Mouse (Mus musculus): ENCODE measurements around the gene Cldn6. TPM values are rescaled to one million over a fixed set of nuclear protein-coding genes. Genes with fewer than 3 reads are reported as not detected.
A peak's percentile ranks its signal among the peaks of the same experiment; 100 is the strongest.

Cldn6 gene
- total and polyA plus RNA-seq, 2 experiments, result 0.46 TPM; not detected in 1

GRCm38 (mm10) chr17:23672761-23673160 is 6.3 kb upstream of the Cldn6 start:
- no peaks in the 10 kb centered on the region for H3K36me3 ChIP-seq (ENCODE audit: control insufficient read depth, insufficient read depth, low read length)
- no peak overlapping the region; the same call in 1 of the 2 replicates for H3K4me3 ChIP-seq (ENCODE audit: insufficient read depth, low read depth, low read length)
- 37% methylated on average over 3 of the region's 3 CpGs for WGBS
- no peaks in the 10 kb centered on the region for H3K27me3 ChIP-seq (ENCODE audit: control insufficient read depth, insufficient read depth, low read length)
- TF ChIP-seq POLR2A (IDR thresholded peaks at IDR 0.05; ENCODE audit: extremely low read depth, insufficient read depth, low read length) (no peak), CTCF (IDR thresholded peaks at IDR 0.05; ENCODE audit: low read depth, low read length) (no peak)
- DNase-seq (ENCODE audit: extremely low read depth, low read depth, low spot score), result no peak
- H3K4me1 ChIP-seq (ENCODE audit: control insufficient read depth, insufficient read depth, low read length), result peaks cover 12% of the 10 kb centered on the region
- no peak overlapping the region for H3K27ac ChIP-seq (replicated peaks; ENCODE audit: insufficient read depth, low read depth, low read length)
- no peak overlapping the region for H3K9ac ChIP-seq (ENCODE audit: low read depth, low read length)
- no peaks in the 10 kb centered on the region for H3K79me2 ChIP-seq (ENCODE audit: control insufficient read depth, insufficient read depth, low read length)

- Histone ChIP-seq H3K36me3 (ENCODE audit: control insufficient read depth, insufficient read depth, low read length) (no peaks in the 10 kb centered on the region), H3K4me3 (ENCODE audit: insufficient read depth, low read depth, low read length) (peak within 1 kb of the TSS; percentile 59), H3K27ac (replicated peaks; ENCODE audit: insufficient read depth, low read depth, low read length) (peak within 1 kb of the TSS; percentile 77), H3K4me1 (ENCODE audit: control insufficient read depth, insufficient read depth, low read length) (peaks cover 12% of the 10 kb centered on the region), H3K9ac (ENCODE audit: low read depth, low read length) (peak within 1 kb of the TSS; percentile 74), H3K27me3 (ENCODE audit: control insufficient read depth, insufficient read depth, low read length) (no peaks in the 10 kb centered on the region), H3K79me2 (ENCODE audit: control insufficient read depth, insufficient read depth, low read length) (no peaks in the 10 kb centered on the region)
- TF ChIP-seq POLR2A (IDR thresholded peaks at IDR 0.05; ENCODE audit: extremely low read depth, insufficient read depth, low read length) (peak; percentile 41), CTCF (IDR thresholded peaks at IDR 0.05; ENCODE audit: low read depth, low read length) (no peak)
- under 1% methylated on average over 45 of the region's 45 CpGs for WGBS
- peak; percentile 98 for DNase-seq (ENCODE audit: extremely low read depth, low read depth, low spot score)
Observed at GRCm38 (mm10) chr17:23673424-23674073, 5.5 kb upstream of the Cldn6 start, which contains the start of the genes Hcfc1r1 and Thoc6. Hcfc1r1 (plus strand) TSS chr17:23673596. Thoc6 (minus strand) TSS chr17:23673882.

- 38% methylated on average over 9 of the region's 9 CpGs for WGBS
- TF ChIP-seq POLR2A (IDR thresholded peaks at IDR 0.05; ENCODE audit: extremely low read depth, insufficient read depth, low read length) (no peak), CTCF (IDR thresholded peaks at IDR 0.05; ENCODE audit: low read depth, low read length) (no peak)
- Histone ChIP-seq H3K79me2 (ENCODE audit: control insufficient read depth, insufficient read depth, low read length) (no peaks in the 10 kb centered on the region), H3K27ac (replicated peaks; ENCODE audit: insufficient read depth, low read depth, low read length) (peak overlapping the region; percentile 59), H3K4me3 (ENCODE audit: insufficient read depth, low read depth, low read length) (peak overlapping the region; percentile 59), H3K27me3 (ENCODE audit: control insufficient read depth, insufficient read depth, low read length) (0 out of 2 replicates have a peak, but pooled peaks cover under 1% of the 10 kb centered on the region), H3K9ac (ENCODE audit: low read depth, low read length) (peak overlapping the region; percentile 74), H3K4me1 (ENCODE audit: control insufficient read depth, insufficient read depth, low read length) (peaks cover 12% of the 10 kb centered on the region), H3K36me3 (ENCODE audit: control insufficient read depth, insufficient read depth, low read length) (no peaks in the 10 kb centered on the region)
- peak; percentile 18 for DNase-seq (ENCODE audit: extremely low read depth, low read depth, low spot score)
Observed at GRCm38 (mm10) chr17:23674271-23674952, 4.6 kb upstream of the Cldn6 start.

GRCm38 (mm10) chr17:23675127-23675526 is 3.9 kb upstream of the Cldn6 start:
- Histone ChIP-seq H3K36me3 (ENCODE audit: control insufficient read depth, insufficient read depth, low read length) (no peaks in the 10 kb centered on the region), H3K27ac (replicated peaks; ENCODE audit: insufficient read depth, low read depth, low read length) (no peak overlapping the region), H3K9ac (ENCODE audit: low read depth, low read length) (no peak overlapping the region), H3K27me3 (ENCODE audit: control insufficient read depth, insufficient read depth, low read length) (peaks cover 4% of the 10 kb centered on the region; the same call in 1 of the 2 replicates), H3K4me1 (ENCODE audit: control insufficient read depth, insufficient read depth, low read length) (peaks cover 12% of the 10 kb centered on the region), H3K4me3 (ENCODE audit: insufficient read depth, low read depth, low read length) (no peak overlapping the region), H3K79me2 (ENCODE audit: control insufficient read depth, insufficient read depth, low read length) (no peaks in the 10 kb centered on the region)
- DNase-seq (ENCODE audit: extremely low read depth, low read depth, low spot score), result no peak
- 38% methylated on average over 5 of the region's 5 CpGs for WGBS
- TF ChIP-seq CTCF (IDR thresholded peaks at IDR 0.05; ENCODE audit: low read depth, low read length) (no peak), POLR2A (IDR thresholded peaks at IDR 0.05; ENCODE audit: extremely low read depth, insufficient read depth, low read length) (no peak)

- Histone ChIP-seq H3K36me3 (ENCODE audit: control insufficient read depth, insufficient read depth, low read length) (no peaks in the 10 kb centered on the region), H3K79me2 (ENCODE audit: control insufficient read depth, insufficient read depth, low read length) (no peaks in the 10 kb centered on the region), H3K27me3 (ENCODE audit: control insufficient read depth, insufficient read depth, low read length) (peaks cover 4% of the 10 kb centered on the region; the same call in 1 of the 2 replicates), H3K27ac (replicated peaks; ENCODE audit: insufficient read depth, low read depth, low read length) (no peak overlapping the region), H3K9ac (ENCODE audit: low read depth, low read length) (no peak overlapping the region; the same call in 1 of the 2 replicates), H3K4me1 (ENCODE audit: control insufficient read depth, insufficient read depth, low read length) (peaks cover 12% of the 10 kb centered on the region), H3K4me3 (ENCODE audit: insufficient read depth, low read depth, low read length) (no peak overlapping the region)
- peak; percentile 4 for DNase-seq (ENCODE audit: extremely low read depth, low read depth, low spot score)
- 58% methylated on average over 15 of the region's 15 CpGs for WGBS
- TF ChIP-seq POLR2A (IDR thresholded peaks at IDR 0.05; ENCODE audit: extremely low read depth, insufficient read depth, low read length) (no peak), CTCF (IDR thresholded peaks at IDR 0.05; ENCODE audit: low read depth, low read length) (no peak)
Observed at GRCm38 (mm10) chr17:23675564-23676281, 3.3 kb upstream of the Cldn6 start.
